Mouse (Mus musculus) ES-Bruce4 (cell line): Measurements from ENCODE around the gene Tph2.

ENCODE experiments used
- CTCF ChIP-seq: IDR thresholded peaks from one replicate; pipeline ENCODE4 v1.8.1; 2011; ENCODE audit warnings: low read depth, low read length
- POLR2A ChIP-seq: IDR thresholded peaks from one replicate; pipeline ENCODE4 v1.8.1; 2011; ENCODE audit warnings: low read length; ENCODE audit not compliant: insufficient read depth

DNA sequence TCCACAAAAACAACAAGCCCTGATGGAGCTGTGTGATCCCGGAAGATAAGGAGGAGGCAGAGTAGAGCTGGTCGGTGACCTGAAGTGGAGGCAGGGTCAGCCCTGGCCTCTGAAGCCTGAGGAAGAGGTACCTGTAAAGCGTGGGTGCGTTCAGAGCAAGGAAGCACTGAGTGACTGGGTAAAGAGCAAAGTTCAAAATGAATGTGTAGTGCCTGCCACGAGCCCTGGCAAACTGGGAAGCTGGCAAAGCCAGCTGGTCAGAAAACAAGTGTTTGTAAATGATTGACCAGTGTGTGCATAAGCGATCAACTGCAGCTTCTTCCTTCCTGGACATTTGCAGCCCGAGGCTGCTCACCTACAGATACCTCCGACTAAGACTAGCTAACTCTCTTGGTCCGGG lies 149.1 kb downstream of the Tph2 start:
- no peak for TF ChIP-seq CTCF
- TF ChIP-seq POLR2A = no peak
